Mouse (Mus musculus): ENCODE data around the gene Slamf6. TPM values are rescaled to one million over a fixed set of nuclear protein-coding genes. Genes with fewer than 3 reads are reported as not detected.

The Slamf6 gene
- total RNA-seq, 2 experiments from 2014 or later, result not detected

DNA sequence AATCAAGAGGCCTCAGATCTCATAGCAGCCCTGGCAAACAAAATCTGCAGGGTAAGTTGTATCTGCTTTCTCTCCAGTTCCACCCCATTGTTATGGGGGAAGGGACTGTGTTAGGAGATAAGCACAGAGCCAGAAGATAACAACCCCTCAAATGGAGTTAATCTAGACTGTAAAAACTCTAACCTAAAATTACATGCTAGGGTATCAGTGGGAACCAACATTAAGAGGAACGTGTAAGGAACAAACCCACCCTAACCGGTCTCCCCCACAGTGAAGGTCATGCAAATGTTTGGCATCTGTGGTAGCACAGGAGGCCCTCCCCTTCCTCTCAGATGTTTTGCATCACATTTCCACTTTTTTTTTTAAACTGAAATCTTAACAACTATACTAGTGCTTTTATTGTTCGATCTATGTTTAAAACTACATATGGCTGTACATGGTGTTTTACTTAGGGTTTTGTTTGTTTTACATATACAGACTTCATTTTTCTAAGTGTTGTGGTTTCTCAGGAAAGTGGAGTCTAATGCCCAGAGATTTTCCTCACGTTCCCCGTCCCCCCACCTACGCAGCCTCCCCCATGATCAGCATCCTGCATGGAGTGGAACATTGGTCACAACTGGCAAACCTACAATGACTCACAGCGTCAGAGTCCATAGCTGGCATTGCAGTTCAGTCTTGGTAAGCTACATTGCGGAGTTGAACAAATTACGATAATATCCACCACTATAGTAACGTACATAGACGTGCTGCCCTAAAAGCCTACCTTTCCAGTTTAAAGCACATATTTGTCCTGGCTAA is 77.8 kb downstream of the Slamf6 start:
- DNase-seq (ENCODE audit: low spot score in 2 of 2), result no peak

DNA sequence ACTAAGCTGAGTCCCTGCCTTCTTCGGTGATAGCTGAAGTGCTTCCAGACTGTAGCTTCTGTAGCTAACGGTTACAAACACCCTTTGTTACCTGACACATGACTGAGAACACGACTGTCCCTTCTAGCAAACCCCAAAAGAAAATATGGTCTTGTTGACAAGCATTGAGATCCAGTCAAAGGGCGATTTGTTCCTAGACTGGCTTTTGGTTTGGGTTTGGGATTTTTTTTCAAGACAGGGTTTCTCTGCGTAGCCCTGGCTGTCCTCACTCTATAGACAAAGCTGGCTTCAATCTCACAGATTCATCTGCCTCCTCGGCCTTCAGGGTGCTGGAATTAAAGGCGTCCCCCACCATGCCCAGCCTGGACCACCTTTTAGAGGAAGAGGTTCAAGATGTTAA is 79.4 kb downstream of the Slamf6 start:
- no peak for DNase-seq (ENCODE audit: low spot score in 2 of 2)

DNA sequence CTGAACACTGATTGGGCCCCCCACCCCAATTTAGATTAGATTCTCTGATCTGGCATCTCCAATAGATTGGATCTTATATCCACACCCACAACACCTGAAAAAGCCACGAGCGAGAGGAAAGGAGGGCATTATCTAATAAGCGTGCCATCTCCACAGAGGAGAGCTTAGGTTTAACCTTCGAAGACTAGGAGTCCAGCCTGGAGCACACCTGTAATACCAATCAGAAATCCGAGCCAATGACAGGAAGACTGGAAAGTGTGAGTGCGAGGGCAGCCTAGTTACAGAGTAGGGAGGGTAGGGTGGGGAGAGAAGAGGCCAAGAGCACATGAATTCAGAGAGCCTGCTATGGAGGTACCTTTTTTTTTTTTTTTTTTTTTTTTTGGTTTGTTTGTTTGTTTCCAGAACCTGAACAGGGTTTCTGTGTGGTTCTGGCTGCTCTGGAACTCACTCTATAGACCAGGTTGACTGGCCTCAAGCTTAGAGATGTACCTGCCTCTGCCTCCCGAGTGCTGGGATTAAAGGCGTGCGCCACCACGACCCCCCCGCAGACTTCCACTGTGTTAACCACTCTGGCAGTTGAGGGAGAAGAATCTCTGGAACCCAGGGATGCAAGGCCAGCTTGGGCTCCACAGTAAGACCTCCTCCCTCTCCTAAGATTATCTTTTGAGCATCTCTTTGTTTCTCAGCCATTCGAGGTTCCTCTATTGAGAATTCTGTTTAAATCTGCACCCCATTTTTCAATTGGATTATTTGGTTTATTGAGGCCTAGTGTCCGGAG is 81.7 kb downstream of the Slamf6 start:
- no peak for DNase-seq (ENCODE audit: low spot score in 2 of 2)

DNA sequence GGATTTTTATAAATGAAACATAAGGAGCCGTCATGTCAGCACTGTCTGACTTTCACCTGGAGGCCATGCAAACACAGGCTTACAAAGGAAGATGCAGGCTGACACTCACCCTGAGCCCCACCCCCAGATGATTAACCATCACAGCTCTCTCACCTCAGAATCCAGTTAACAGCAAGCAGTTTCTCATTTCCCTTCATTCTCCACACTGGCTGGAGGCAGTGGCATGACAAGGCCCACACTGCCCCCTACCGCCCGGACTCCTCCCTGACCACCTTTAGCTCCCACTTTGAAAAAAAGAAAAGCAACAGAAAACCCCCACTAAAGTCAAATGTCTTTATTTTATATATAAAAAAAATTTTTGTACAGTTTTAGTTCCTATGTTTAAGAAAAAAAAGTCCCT is 83.3 kb downstream of the Slamf6 start:
- peak; percentile 48 to 66 for DNase-seq (ENCODE audit: low spot score in 2 of 2)

DNA sequence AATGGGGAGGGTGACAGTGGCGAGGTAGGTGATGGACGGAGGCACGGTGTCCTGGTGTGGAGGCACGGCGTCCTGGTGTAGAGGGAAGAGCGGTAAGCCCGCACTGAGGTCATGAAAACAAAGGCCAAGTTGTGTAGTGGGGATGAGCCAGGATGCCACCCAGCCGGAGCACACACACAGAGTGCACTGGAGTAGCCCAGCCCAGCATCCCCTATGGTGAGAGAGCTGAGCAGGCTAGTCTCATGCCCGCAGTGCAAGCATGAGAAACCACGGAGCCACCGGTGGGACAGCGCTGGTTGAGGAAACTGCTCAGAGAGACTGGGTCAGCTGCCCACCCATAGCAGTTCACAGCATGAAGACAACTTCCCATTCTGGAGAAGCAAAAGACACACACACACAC is 84.3 kb downstream of the Slamf6 start:
- peak in 1 of 2 experiments; percentile 6 for DNase-seq (ENCODE audit: low spot score in 2 of 2)

Other genes starting within 250 kb of the Slamf6 start
- not detected for gene Cd48, start 235.5 kb upstream of the Slamf6 start, total RNA-seq (2021)
- gene Slamf1, start 150.4 kb upstream of the Slamf6 start, total RNA-seq (2021), result under 1 TPM in 1 of 2 experiments, not detected in 1; 0.31 TPM
- gene Cd84, start 77.8 kb upstream of the Slamf6 start, total RNA-seq (2021), result 1 to 10 TPM; 2.5 TPM
- under 1 TPM in 1 of 2 experiments, not detected in 1; 0.19 TPM for gene Gm10521, start 21.9 kb upstream of the Slamf6 start, total RNA-seq (2021)
- 10 to 100 TPM; 21.9 to 22.4 TPM for gene Vangl2, start 110.9 kb downstream of the Slamf6 start, total RNA-seq (2021)
- gene Nhlh1, start 140.1 kb downstream of the Slamf6 start, total RNA-seq (2021), result under 1 TPM; 0.85 to 0.91 TPM
- gene Copa, start 165.0 kb downstream of the Slamf6 start, total RNA-seq (2021), result 100 to 1,000 TPM; 152 TPM
- 10 to 100 TPM; 71.4 to 73.2 TPM for gene Ncstn, start 165.3 kb downstream of the Slamf6 start, total RNA-seq (2021)
- gene Pex19, start 209.2 kb downstream of the Slamf6 start, total RNA-seq (2021), result 100 to 1,000 TPM in 1 of 2 experiments, 10 to 100 TPM in 1; 98.8 to 110 TPM
- gene Dcaf8, start 230.6 kb downstream of the Slamf6 start, total RNA-seq (2021), result 100 to 1,000 TPM in 1 of 2 experiments, 10 to 100 TPM in 1; 97.8 to 104 TPM

Data from layer of hippocampus, postnatal 14 days (tissue).